Mouse (Mus musculus) colon, adult 2 months (tissue): ENCODE data around the gene Eif4b. TPM values are rescaled to one million over a fixed set of nuclear protein-coding genes. Genes with fewer than 3 reads are reported as not detected.

Experiments
- polyA plus RNA-seq: library from polyadenylated mRNA; depleted of rRNA; stranded (reverse); fragments of >200 nt; gene quantifications from 2 replicates; pipeline ENCODE4 v1.2.3, GENCODE M21; 2012; rRNA removed

The Eif4b gene
- polyA plus RNA-seq: 58.9 and 64.5 TPM in 2 replicates

GRCm38 (mm10) chr15:102073559-102074069 is at the start of gene Eif4b:
Eif4b (plus strand) TSS chr15:102073773.

GRCm38 (mm10) chr15:102028040-102028439 is 45.5 kb upstream of the Eif4b start, which contains the start of gene Krt18:
Krt18 (plus strand) TSS chr15:102028180.

GRCm38 (mm10) chr15:102100161-102100981 is 26.8 kb downstream of the Eif4b start, which contains the start of gene Tns2:
Tns2 (plus strand) TSS chr15:102100413.

GRCm38 (mm10) chr15:102136129-102136758 is 62.7 kb downstream of the Eif4b start, which contains the start of gene Spryd3:
Spryd3 (minus strand) TSS chr15:102136234.

GRCm38 (mm10) chr15:102144274-102144711 is 70.7 kb downstream of the Eif4b start, which contains the start of gene Igfbp6:
Igfbp6 (plus strand) TSS chr15:102144362.

Other genes starting within 250 kb of the Eif4b start
- 0.24 TPM in 1 of 2 replicates, not detected in the other for gene Krt1, start 223.0 kb upstream of the Eif4b start, polyA plus RNA-seq
- not detected in 2 replicates for gene Krt77, start 204.1 kb upstream of the Eif4b start, polyA plus RNA-seq
- not detected in 2 replicates for gene Krt76, start 180.9 kb upstream of the Eif4b start, polyA plus RNA-seq
- gene Krt4, start 149.0 kb upstream of the Eif4b start, polyA plus RNA-seq: not detected in 2 replicates
- gene Krt79, start 133.4 kb upstream of the Eif4b start, polyA plus RNA-seq: 0.15 and 0.23 TPM in 2 replicates
- 0.15 and 0.17 TPM in 2 replicates for gene Krt78, start 119.5 kb upstream of the Eif4b start, polyA plus RNA-seq
- gene Krt8, start 69.3 kb upstream of the Eif4b start, polyA plus RNA-seq: 3,836 and 3,988 TPM in 2 replicates
- 353 and 412 TPM in 2 replicates for gene Krt18, start 45.6 kb upstream of the Eif4b start, polyA plus RNA-seq
- 53.3 and 67.4 TPM in 2 replicates for gene Tns2, start 26.6 kb downstream of the Eif4b start, polyA plus RNA-seq
- gene Spryd3, start 62.5 kb downstream of the Eif4b start, polyA plus RNA-seq: 37.8 and 46.8 TPM in 2 replicates
- 69.3 and 84.3 TPM in 2 replicates for gene Igfbp6, start 70.6 kb downstream of the Eif4b start, polyA plus RNA-seq
- gene Soat2, start 76.8 kb downstream of the Eif4b start, polyA plus RNA-seq: 1.5 and 2.5 TPM in 2 replicates
- 19.4 and 21.4 TPM in 2 replicates for gene Zfp740, start 129.5 kb downstream of the Eif4b start, polyA plus RNA-seq
- 63.9 and 65.7 TPM in 2 replicates for gene Csad, start 131.0 kb downstream of the Eif4b start, polyA plus RNA-seq
- 8.9 and 9.7 TPM in 2 replicates for gene Itgb7, start 158.2 kb downstream of the Eif4b start, polyA plus RNA-seq
- 25.4 and 36.2 TPM in 2 replicates for gene Rarg, start 183.7 kb downstream of the Eif4b start, polyA plus RNA-seq
- gene Gm9918, start 196.8 kb downstream of the Eif4b start, polyA plus RNA-seq: 0.08 and 0.09 TPM in 2 replicates
- gene Mfsd5, start 205.7 kb downstream of the Eif4b start, polyA plus RNA-seq: 79.3 and 113 TPM in 2 replicates
- 6.9 and 7.9 TPM in 2 replicates for gene Espl1, start 222.5 kb downstream of the Eif4b start, polyA plus RNA-seq